Mouse (Mus musculus) thymus, adult 2 months (tissue): ENCODE measurements around the gene Zfp277.

Source experiments
- CTCF ChIP-seq: fragments of 200-500 bp; IDR thresholded peaks from 2 replicates; pipeline ENCODE4 v1.5.1; 2012; ENCODE audit warnings: mild to moderate bottlenecking, control low read depth, low read length, moderate library complexity, borderline replicate concordance; ENCODE audit not compliant: control insufficient read depth, poor library complexity, insufficient read depth; ENCODE audit errors: extremely low read depth
- POLR2A ChIP-seq: fragments of 200-500 bp; IDR thresholded peaks from 2 replicates; pipeline ENCODE4 v1.6.1; 2012; ENCODE audit warnings: mild to moderate bottlenecking, low read length, control low read depth, moderate library complexity; ENCODE audit not compliant: control insufficient read depth, poor library complexity, insufficient read depth; ENCODE audit errors: extremely low read depth

DNA sequence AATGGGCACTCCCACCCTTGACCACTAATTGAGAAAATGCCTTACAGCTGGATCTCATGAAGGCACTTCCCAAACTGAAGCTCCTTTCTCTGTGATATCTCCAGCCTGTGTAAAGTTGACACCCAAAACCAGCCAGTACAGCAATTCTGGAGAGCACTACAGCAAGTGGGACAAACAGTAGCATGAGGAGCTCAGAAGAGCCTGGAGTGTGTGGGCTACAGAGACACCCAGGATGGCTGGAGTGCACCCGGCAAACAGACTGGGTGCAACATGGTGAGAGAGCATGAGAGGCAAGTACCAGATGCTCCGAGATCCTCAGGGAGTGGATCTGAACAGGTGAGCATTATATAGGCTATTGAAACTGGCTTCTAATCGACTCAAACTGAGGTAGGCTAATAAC lies 93.8 kb downstream of the Zfp277 start:
- TF ChIP-seq CTCF (no peak), POLR2A (no peak)
